Mouse (Mus musculus): ENCODE measurements at regions not wholly inside any gene's neighbourhood (a gene's known extent, or its start where the extent isn't known, plus 50 kb on each side); places are given as distances from the start of the nearest gene placed in this dataset.

- Histone ChIP-seq H3K4me2 (ENCODE audit: low read depth, low read length) (no peak overlapping the region), H3K9ac (ENCODE audit: low read length) (no peak overlapping the region), H3K27me3 (ENCODE audit: control insufficient read depth, insufficient read depth, low read depth, low read length) (peaks cover 68% of the 10 kb centered on the region), H3K4me1 (replicated peaks; ENCODE audit: control insufficient read depth, insufficient read depth, low read length) (peaks cover 19% of the 10 kb centered on the region), H3K4me3 (ENCODE audit: low read length) (no peak overlapping the region), H3K9me3 (ENCODE audit: control insufficient read depth, low read length) (no peaks in the 10 kb centered on the region), H3K27ac (ENCODE audit: low read length) (no peak overlapping the region), H3K36me3 (ENCODE audit: control insufficient read depth, insufficient read depth, low read length) (no peaks in the 10 kb centered on the region)
- no peak for ATAC-seq (ENCODE audit: low read depth)
- 38% methylated on average over 4 of the region's 4 CpGs for WGBS
Observed at GRCm38 (mm10) chr7:70283166-70283565, 83.4 kb downstream of the Nr2f2 start.

DNA sequence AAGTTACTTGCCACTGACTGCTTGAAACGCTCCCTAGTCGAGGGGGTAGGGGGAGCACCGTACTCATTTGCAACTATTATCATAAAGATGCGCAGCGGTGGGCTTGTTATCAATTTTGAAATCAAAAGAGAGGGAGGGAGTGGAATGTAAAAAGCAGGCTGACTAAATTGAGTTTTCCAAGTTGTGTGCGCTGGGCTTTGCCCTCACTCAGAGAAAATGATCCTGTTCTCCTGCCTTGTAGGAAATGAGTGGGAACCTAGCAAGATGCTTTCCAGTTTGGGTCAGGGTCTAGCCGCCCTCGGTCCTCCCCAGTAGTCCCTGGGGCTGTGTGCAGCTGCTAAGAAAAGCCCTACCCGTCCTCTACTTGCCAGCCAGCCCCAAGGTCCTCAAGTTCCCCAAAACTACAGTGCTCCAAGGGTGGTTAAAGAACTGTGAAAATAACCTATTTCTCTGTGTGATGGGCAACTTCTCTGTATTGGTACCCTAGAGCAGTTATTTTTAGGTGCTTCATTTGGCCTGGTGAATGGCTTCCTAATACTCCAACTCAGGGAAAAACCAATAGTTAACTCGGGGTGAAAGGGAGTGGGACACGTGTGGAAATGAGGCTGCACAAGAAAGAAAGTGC is 84.5 kb downstream of the Nr2f2 start:
- H3K27me3 ChIP-seq (ENCODE audit: control insufficient read depth, insufficient read depth, low read depth, low read length): peaks cover 65% of the 10 kb centered on the region
- peaks cover 13% of the 10 kb centered on the region for H3K4me1 ChIP-seq (replicated peaks; ENCODE audit: control insufficient read depth, insufficient read depth, low read length)
- no peak overlapping the region for H3K4me3 ChIP-seq (ENCODE audit: low read length)
- H3K27ac ChIP-seq (ENCODE audit: low read length): no peak overlapping the region
- no peak overlapping the region for H3K4me2 ChIP-seq (ENCODE audit: low read depth, low read length)
- no peaks in the 10 kb centered on the region for H3K9me3 ChIP-seq (ENCODE audit: control insufficient read depth, low read length)
- H3K9ac ChIP-seq (ENCODE audit: low read length): no peak overlapping the region
- 39% methylated on average over 11 of the region's 11 CpGs for WGBS
- H3K36me3 ChIP-seq (ENCODE audit: control insufficient read depth, insufficient read depth, low read length): no peaks in the 10 kb centered on the region
- no peak for ATAC-seq (ENCODE audit: low read depth)

GRCm38 (mm10) chr7:70281381-70281750 is 85.2 kb downstream of the Nr2f2 start:
- Histone ChIP-seq H3K4me3 (ENCODE audit: low read length) (peak overlapping the region; percentile 45), H3K27me3 (ENCODE audit: control insufficient read depth, insufficient read depth, low read depth, low read length) (peaks cover 59% of the 10 kb centered on the region), H3K36me3 (ENCODE audit: control insufficient read depth, insufficient read depth, low read length) (no peaks in the 10 kb centered on the region), H3K9ac (ENCODE audit: low read length) (peak overlapping the region; percentile 8; the same call in 1 of the 2 replicates), H3K9me3 (ENCODE audit: control insufficient read depth, low read length) (no peaks in the 10 kb centered on the region), H3K4me2 (ENCODE audit: low read depth, low read length) (peak overlapping the region; percentile 61), H3K4me1 (replicated peaks; ENCODE audit: control insufficient read depth, insufficient read depth, low read length) (peaks cover 13% of the 10 kb centered on the region), H3K27ac (ENCODE audit: low read length) (no peak overlapping the region)
- peak; percentile 34; the same call in 1 of the 2 replicates for ATAC-seq (ENCODE audit: low read depth)
- 12% methylated on average over 22 of the region's 22 CpGs for WGBS

DNA sequence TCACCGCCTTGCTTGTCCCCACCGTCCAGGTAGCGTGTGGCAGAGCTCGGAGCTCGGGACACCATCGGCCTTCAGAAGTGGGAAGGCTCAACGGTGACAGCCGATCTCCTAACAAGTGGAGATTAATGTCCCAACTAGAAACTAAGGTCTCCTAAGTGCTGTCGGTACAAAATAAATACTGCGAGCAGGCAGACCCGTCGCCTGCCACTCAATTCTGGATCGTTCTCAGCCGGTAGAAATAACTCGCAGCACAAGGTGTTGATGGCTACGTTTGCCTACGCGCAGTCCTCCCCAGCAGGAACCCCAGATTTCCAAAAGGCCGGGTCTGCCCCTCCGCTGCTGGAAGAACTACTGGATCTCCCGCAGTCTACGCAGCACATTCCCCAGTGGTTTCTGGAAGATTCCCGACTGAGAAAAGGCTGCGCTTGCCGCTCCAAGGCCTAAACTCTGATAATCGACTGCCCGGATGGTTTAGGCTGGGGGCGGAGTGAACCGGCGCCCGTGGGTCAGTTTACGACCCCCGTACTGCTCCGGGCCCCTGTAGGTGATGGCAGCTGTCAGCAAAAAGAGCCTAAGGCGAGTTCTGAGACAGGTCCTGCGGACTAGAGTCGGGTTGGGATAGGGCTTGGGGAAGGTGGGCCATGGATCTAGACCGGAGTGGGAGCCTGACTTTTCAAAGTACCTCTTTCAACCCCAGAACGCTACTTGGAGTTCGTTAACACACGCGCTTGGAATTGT is 85.7 kb downstream of the Nr2f2 start:
- Histone ChIP-seq H3K4me1 (replicated peaks; ENCODE audit: control insufficient read depth, insufficient read depth, low read length) (peaks cover 13% of the 10 kb centered on the region), H3K9ac (ENCODE audit: low read length) (peak overlapping the region; percentile 47; the same call in 1 of the 2 replicates), H3K36me3 (ENCODE audit: control insufficient read depth, insufficient read depth, low read length) (no peaks in the 10 kb centered on the region), H3K9me3 (ENCODE audit: control insufficient read depth, low read length) (no peaks in the 10 kb centered on the region), H3K4me2 (ENCODE audit: low read depth, low read length) (peak overlapping the region; percentile 61), H3K4me3 (ENCODE audit: low read length) (peak overlapping the region; percentile 45), H3K27me3 (ENCODE audit: control insufficient read depth, insufficient read depth, low read depth, low read length) (peaks cover 56% of the 10 kb centered on the region), H3K27ac (ENCODE audit: low read length) (no peak overlapping the region)
- WGBS: 3% methylated on average over 42 of the region's 42 CpGs
- peak; percentile 54 for ATAC-seq (ENCODE audit: low read depth)

GRCm38 (mm10) chr7:70279927-70280642 is 86.5 kb downstream of the Nr2f2 start:
- peaks cover 13% of the 10 kb centered on the region for H3K4me1 ChIP-seq (replicated peaks; ENCODE audit: control insufficient read depth, insufficient read depth, low read length)
- WGBS: 2% methylated on average over 31 of the region's 31 CpGs
- peak overlapping the region; percentile 47; the same call in 1 of the 2 replicates for H3K9ac ChIP-seq (ENCODE audit: low read length)
- peaks cover 49% of the 10 kb centered on the region for H3K27me3 ChIP-seq (ENCODE audit: control insufficient read depth, insufficient read depth, low read depth, low read length)
- ATAC-seq (ENCODE audit: low read depth): no peak
- peak overlapping the region; percentile 61 for H3K4me2 ChIP-seq (ENCODE audit: low read depth, low read length)
- peak overlapping the region; percentile 45 for H3K4me3 ChIP-seq (ENCODE audit: low read length)
- H3K36me3 ChIP-seq (ENCODE audit: control insufficient read depth, insufficient read depth, low read length): no peaks in the 10 kb centered on the region
- no peak overlapping the region for H3K27ac ChIP-seq (ENCODE audit: low read length)
- no peaks in the 10 kb centered on the region for H3K9me3 ChIP-seq (ENCODE audit: control insufficient read depth, low read length)

DNA sequence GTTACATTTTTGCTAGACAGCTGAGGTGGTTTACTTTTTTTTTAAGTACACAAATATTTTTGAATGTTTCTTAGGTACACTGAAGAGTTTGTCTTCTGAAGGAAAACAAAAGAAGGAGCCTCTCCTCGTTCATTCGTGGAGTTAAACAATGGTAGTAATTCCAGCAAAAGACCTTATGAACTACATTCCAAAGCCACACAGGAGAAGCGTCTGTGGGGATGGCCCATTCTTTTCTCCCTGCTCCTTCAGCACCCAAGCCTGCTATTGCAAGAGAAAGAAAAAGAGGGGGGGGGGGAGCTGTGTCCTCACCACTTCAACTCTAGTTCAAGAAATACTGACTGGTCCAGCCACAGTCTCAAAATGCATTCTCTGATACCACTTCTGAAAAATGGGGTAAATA is 87.4 kb downstream of the Nr2f2 start:
- no peak for ATAC-seq (ENCODE audit: low read depth)
- 29% methylated on average over 3 of the region's 3 CpGs for WGBS
- Histone ChIP-seq H3K27me3 (ENCODE audit: control insufficient read depth, insufficient read depth, low read depth, low read length) (peaks cover 41% of the 10 kb centered on the region), H3K4me2 (ENCODE audit: low read depth, low read length) (no peak overlapping the region), H3K4me1 (replicated peaks; ENCODE audit: control insufficient read depth, insufficient read depth, low read length) (peaks cover 13% of the 10 kb centered on the region), H3K4me3 (ENCODE audit: low read length) (no peak overlapping the region), H3K36me3 (ENCODE audit: control insufficient read depth, insufficient read depth, low read length) (no peaks in the 10 kb centered on the region), H3K9ac (ENCODE audit: low read length) (no peak overlapping the region), H3K27ac (ENCODE audit: low read length) (no peak overlapping the region), H3K9me3 (ENCODE audit: control insufficient read depth, low read length) (no peaks in the 10 kb centered on the region)

DNA sequence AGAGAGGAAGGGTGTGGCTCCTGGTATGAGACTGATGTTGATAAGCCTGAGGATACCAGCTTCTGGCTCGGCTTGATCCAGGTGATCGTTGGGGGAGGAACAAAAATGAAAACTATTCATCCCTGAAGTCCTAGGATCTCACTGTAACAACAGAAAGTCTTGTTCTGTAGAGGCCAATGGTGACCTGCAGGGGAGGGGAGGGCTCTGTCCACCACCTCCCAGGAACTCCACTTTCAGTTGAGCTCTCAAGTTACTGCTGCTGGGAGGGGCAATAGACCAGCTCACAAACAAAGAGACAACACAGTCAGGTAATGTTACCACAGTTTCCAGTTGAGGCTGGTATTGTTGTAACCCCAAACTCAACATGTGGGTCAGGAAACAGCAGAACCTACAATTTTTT is 90.5 kb downstream of the Nr2f2 start:
- no peak overlapping the region for H3K4me3 ChIP-seq (ENCODE audit: low read length)
- H3K27ac ChIP-seq (ENCODE audit: low read length): no peak overlapping the region
- no peaks in the 10 kb centered on the region for H3K36me3 ChIP-seq (ENCODE audit: control insufficient read depth, insufficient read depth, low read length)
- H3K4me1 ChIP-seq (replicated peaks; ENCODE audit: control insufficient read depth, insufficient read depth, low read length): peaks cover 9% of the 10 kb centered on the region; the same call in 1 of the 2 replicates
- ATAC-seq (ENCODE audit: low read depth): no peak
- 27% methylated on average over 2 of the region's 2 CpGs for WGBS
- no peak overlapping the region for H3K4me2 ChIP-seq (ENCODE audit: low read depth, low read length)
- no peaks in the 10 kb centered on the region for H3K9me3 ChIP-seq (ENCODE audit: control insufficient read depth, low read length)
- H3K9ac ChIP-seq (ENCODE audit: low read length): no peak overlapping the region
- H3K27me3 ChIP-seq (ENCODE audit: control insufficient read depth, insufficient read depth, low read depth, low read length): peaks cover 15% of the 10 kb centered on the region

- no peak overlapping the region for H3K27ac ChIP-seq (ENCODE audit: low read length)
- 9% methylated on average over 2 of the region's 2 CpGs for WGBS
- no peaks in the 10 kb centered on the region for H3K9me3 ChIP-seq (ENCODE audit: control insufficient read depth, low read length)
- H3K36me3 ChIP-seq (ENCODE audit: control insufficient read depth, insufficient read depth, low read length): no peaks in the 10 kb centered on the region
- H3K4me3 ChIP-seq (ENCODE audit: low read length): no peak overlapping the region
- H3K4me1 ChIP-seq (replicated peaks; ENCODE audit: control insufficient read depth, insufficient read depth, low read length): no peaks in the 10 kb centered on the region
- no peak overlapping the region for H3K4me2 ChIP-seq (ENCODE audit: low read depth, low read length)
- H3K27me3 ChIP-seq (ENCODE audit: control insufficient read depth, insufficient read depth, low read depth, low read length): peaks cover 5% of the 10 kb centered on the region
- ATAC-seq (ENCODE audit: low read depth): no peak
- H3K9ac ChIP-seq (ENCODE audit: low read length): no peak overlapping the region
Observed at GRCm38 (mm10) chr7:70274312-70274711, 92.2 kb downstream of the Nr2f2 start.

DNA sequence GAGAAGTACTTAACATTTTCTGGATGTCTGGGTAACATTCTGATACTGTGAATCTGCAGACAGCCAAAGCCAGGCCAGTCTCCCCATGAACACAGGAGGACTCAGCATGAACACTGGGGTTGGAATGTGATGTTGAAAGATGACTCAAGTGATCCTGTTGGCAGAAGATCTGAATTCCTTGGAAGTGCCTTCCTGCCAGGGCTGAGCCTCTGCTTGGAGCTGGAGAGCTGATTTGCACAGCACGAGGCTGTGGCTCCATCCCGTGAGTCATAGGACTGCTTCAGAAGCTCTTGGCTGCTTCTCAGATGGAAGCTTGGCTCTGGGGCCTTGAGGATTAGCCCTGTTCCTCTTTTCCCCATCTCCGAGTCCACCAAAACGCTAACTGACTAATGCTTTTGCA is 99.5 kb downstream of the Nr2f2 start:
- Histone ChIP-seq H3K9ac (ENCODE audit: low read length) (no peak overlapping the region), H3K4me3 (ENCODE audit: low read length) (no peak overlapping the region), H3K4me2 (ENCODE audit: low read depth, low read length) (no peak overlapping the region), H3K4me1 (replicated peaks; ENCODE audit: control insufficient read depth, insufficient read depth, low read length) (no peaks in the 10 kb centered on the region), H3K9me3 (ENCODE audit: control insufficient read depth, low read length) (no peaks in the 10 kb centered on the region), H3K27ac (ENCODE audit: low read length) (no peak overlapping the region), H3K27me3 (ENCODE audit: control insufficient read depth, insufficient read depth, low read depth, low read length) (no peaks in the 10 kb centered on the region), H3K36me3 (ENCODE audit: control insufficient read depth, insufficient read depth, low read length) (no peaks in the 10 kb centered on the region)
- 49% methylated on average over 4 of the region's 4 CpGs for WGBS
- peak; percentile 74 for ATAC-seq (ENCODE audit: low read depth)
